Mouse (Mus musculus): ENCODE results near the gene Vamp8. TPM values are rescaled to one million over a fixed set of nuclear protein-coding genes. Genes with fewer than 3 reads are reported as not detected.

Vamp8 gene
- total RNA-seq, 2 experiments from 2014 or later, result 109 to 123 TPM

DNA sequence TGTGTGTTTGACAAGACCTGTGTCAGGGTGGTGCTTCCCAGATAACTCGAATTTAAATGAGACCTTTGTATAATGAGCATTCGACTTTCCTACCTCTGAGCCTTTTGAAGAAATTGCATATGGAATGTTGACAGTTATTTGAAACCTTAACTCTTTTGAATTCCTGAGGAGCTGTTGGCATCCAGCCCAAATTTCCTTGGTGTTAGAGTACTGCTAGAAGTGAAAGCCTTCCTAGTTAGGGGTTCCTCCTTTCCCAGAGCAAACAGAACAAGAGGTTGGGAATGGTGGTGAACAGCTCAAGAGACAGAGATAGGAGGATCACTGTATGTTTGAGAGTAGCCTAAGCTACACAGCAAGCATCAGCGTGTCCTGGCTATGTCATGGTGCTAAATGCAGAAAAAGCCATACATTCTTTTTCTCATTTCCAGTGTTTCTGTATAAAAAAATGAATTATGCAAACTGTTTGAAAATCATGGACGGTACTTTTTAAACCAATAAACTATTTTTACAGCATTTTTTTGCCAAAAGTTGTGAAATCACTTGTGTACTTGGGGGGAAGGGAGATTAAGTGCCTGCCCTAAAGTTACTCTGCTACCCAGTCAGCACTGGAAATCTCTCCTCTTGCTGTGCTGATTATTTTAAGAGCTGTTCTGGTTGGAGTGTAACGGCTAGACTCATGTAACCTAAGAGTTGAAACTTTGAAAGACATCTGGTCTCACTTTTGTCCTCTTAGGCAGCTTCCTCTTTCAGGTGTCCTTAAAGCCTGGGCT lies 37.7 kb downstream of the Vamp8 start:
- DNase-seq, result no peak

DNA sequence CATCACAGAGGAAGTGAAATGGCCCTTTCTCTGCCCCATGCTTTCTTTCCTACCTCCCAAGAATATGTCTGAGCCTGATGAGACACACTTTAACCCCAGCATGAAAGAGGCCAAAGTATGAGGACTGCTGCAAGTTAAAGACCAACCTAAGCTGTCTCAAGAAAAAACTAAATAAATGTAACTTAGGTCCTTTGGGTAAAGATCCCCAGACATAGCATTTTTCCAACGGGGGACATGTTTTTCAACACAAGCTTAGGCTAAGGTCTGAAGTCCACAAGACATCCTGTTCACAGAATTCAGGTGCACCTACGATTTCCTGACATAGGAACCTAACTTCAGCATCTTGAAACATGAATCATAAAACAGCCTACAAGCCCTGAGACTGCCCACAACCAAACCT lies 40.3 kb downstream of the Vamp8 start:
- DNase-seq, result no peak

DNA sequence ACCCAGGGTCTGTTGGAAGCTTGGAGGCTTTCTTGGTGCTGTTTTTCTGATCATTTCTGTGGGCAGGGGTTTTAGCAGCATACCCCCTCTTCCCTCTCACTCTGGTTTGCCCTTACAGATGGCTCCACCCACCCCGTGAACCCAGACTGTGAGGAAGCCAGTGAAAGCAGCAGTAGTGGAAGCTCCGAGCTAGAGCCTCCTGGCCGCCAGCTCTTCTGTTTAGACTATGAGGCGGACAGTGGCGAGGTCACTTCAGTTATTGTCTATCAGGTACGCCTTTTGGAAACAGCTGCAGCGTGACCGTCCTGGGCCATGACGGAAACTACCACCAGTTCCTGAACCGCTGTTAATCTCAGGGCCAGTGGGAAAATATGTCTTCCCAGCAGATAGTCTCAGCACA lies 42.1 kb downstream of the Vamp8 start:
- DNase-seq, result no peak

DNA sequence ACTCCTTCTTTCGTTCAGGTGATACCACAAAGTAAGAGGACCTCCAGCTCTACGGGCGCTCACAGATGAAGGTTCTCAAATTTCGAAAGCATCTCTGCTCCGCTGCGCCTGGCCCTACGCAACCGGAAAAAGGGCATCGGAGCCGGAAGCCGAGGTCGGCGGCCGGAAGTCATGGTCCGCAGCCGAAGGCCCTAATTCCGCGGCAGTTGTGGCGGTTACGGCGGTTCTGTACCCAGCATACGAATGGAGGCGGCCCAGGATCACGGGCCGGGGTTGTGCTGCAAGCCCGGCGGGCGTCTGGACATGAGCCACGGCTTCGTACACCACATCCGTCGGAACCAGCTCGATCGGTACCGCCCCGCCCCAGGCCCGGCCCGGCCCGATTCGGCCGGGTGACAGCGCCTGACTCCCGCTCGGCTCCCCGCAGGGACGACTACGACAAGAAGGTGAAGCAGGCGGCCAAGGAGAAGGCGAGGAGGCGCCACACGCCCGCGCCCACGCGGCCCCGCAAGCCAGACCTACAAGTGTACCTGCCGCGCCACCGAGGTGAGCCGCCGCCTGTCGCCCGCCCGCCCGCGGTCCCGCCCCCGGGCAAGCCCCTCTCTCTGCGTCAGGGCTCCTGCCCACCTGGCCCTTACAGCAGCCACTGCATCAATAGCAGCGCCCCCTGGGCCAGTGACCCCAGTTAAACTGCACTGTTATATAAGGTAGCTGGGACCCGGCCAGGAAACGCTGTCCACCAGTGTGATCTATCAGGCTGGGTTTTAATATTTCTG lies 43.1 kb downstream of the Vamp8 start, which contains the start of gene 0610030E20Rik:
Gene 0610030E20Rik (plus strand): TSS at position 152 of the 776 bp plus-strand sequence.
- peak; percentile 87 for DNase-seq

DNA sequence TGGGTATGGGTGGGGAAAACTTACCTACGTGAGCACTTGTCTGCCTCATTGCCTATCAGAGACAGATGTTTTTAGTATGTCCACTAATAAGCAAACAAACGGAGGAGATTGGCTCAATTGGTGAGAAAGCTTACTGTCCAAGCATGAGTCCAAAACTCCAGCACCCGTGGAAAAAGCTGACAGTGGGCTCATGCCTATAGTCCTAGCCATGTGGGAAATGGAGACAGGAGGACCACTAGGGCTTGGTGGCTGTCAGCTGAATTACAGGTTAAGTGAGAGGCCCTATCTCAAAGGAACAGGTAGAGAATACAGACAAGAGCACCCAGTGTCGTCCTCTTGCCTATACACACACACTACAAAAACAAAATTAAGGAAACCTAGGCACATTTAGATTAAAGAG lies 44.2 kb downstream of the Vamp8 start:
- no peak for DNase-seq

DNA sequence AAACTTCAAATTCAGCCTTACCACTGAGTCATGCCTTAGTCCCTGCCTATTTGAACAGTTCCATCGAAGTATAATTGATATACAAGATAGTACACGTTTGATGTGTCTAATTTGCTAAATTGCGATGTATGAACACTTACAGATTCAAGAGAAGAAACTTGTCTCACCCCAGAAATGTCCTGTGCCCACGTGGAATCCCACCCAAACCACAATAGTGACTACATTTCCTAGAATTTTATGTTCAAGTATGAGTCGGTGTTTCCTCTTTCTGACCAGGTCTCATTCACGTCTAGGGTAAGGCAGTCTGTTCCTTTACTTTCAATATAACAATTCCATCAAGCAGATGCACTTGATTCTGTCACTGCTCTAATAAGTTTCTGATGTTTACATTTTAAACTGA lies 44.9 kb downstream of the Vamp8 start:
- DNase-seq, result no peak

DNA sequence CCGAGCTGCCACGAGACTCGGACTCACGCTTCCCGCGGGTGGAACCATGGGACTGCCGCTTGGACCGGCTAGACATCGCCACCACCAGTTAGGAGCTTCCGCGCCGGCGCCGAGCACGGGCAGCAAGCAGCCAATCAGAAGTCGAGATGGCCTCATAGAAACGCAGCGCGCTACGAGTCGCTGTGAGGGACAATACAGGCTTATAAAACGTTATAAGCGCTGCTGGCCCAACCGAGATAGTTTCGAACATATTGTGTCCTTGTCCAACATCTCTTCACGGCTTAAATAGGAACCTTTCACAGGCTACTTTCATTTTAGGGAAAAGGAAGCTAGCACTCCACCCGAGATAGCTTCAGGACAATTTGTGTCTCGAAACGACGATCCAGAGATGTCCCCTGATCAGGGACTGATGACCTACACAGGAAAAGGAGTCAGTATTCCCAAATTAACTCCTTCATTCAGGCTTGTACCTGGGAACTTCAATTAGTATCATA lies 45.4 kb downstream of the Vamp8 start, which contains the start of gene Usp39:
Gene Usp39 (minus strand): TSS at position 111 of the 494 bp plus-strand sequence.
- DNase-seq, result peak; percentile 95

DNA sequence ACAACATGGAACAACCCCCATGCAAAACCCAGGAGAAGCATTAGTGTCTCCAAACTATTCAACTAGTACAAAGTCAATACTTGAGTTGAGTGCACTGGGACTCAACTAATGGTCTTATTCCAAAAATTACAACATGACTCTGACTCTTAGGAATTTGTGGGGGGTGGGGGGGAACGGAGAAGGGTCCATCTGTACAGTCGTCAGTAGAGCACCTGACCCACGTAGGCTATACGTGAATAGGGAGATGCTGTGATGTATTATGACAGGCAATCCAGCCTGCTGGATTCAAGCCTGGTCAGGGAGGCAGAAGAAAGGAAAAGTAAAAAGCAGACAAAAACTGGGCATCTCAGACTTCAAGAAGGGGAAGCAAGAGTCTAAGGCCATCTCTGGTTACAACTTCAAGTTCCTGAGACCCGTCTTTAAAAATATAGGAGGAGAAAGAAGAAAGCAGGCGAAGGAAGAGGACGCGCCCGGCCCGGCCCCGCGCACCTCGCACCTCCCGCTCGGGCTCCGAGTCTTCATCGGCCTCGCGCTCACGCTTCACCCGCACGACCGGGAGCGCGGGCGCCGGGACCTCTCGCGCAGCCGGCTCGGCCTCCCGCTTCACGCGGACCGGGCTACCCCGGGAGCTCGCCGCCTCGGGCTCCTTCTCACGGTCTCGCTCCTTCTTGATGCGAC lies 46.0 kb downstream of the Vamp8 start:
- DNase-seq, result no peak

DNA sequence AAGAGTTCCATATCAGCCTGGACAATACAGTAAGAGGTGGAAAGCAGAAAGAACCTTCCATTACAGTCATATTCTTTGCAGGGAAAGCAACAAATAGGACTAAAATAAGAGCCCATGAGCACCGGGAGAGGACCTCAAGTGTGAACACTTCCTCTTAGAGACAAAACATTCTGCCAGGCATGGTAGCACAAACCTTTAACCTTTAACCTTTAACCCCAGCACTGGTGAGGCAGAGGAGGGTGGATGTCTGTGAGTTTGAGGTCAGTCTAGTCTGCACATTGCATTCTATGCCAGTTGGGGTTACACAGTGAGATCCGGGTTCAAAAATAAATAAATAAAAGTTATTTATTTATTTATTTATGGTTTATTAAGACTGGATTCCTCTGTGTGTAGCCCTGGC lies 50.0 kb downstream of the Vamp8 start:
- DNase-seq, result no peak

Other genes with a start within 250 kb of the Vamp8 start
- gene Atoh8, start 155.1 kb downstream of the Vamp8 start, total RNA-seq (2021), result 1 to 10 TPM; 7.0 to 7.9 TPM
- under 1 TPM in 1 of 2 experiments, not detected in 1; 0.24 TPM for gene Sftpb, start 86.1 kb downstream of the Vamp8 start, total RNA-seq (2021)
- gene Usp39, start 45.5 kb downstream of the Vamp8 start, total RNA-seq (2021), result 10 to 100 TPM; 28.4 to 29.3 TPM
- 10 to 100 TPM; 26.6 to 29.5 TPM for gene 0610030E20Rik, start 43.4 kb downstream of the Vamp8 start, total RNA-seq (2021)
- gene Tmem150a, start 35.3 kb downstream of the Vamp8 start, total RNA-seq (2021), result 10 to 100 TPM; 27.8 to 27.9 TPM
- gene Rnf181, start 23.7 kb downstream of the Vamp8 start, total RNA-seq (2021), result 100 to 1,000 TPM; 176 to 188 TPM
- gene Vamp5, start 10.2 kb downstream of the Vamp8 start, total RNA-seq (2021), result 10 to 100 TPM; 25.2 to 46.6 TPM
- 10 to 100 TPM; 42.4 to 42.7 TPM for gene Ggcx, start 23.6 kb upstream of the Vamp8 start, total RNA-seq (2021)
- 100 to 1,000 TPM; 225 to 245 TPM for gene Mat2a, start 48.9 kb upstream of the Vamp8 start, total RNA-seq (2021)
- gene Sh2d6, start 131.0 kb upstream of the Vamp8 start, total RNA-seq (2021), result under 1 TPM; 0.27 to 0.48 TPM
- gene Capg, start 153.7 kb upstream of the Vamp8 start, total RNA-seq (2021), result 10 to 100 TPM; 28.1 to 33.5 TPM
- gene Elmod3, start 207.7 kb upstream of the Vamp8 start, total RNA-seq (2021), result 10 to 100 TPM; 13.3 to 15.8 TPM
- gene Retsat, start 207.8 kb upstream of the Vamp8 start, total RNA-seq (2021), result 100 to 1,000 TPM; 359 to 375 TPM
- 100 to 1,000 TPM in 1 of 2 experiments, 10 to 100 TPM in 1; 92.7 to 121 TPM for gene Tgoln1, start 226.3 kb upstream of the Vamp8 start, total RNA-seq (2021)

Measured in adrenal gland, postnatal 10 days (tissue).